ENCODE assay signal across 11 mouse cellular contexts in the genomic region with DNA sequence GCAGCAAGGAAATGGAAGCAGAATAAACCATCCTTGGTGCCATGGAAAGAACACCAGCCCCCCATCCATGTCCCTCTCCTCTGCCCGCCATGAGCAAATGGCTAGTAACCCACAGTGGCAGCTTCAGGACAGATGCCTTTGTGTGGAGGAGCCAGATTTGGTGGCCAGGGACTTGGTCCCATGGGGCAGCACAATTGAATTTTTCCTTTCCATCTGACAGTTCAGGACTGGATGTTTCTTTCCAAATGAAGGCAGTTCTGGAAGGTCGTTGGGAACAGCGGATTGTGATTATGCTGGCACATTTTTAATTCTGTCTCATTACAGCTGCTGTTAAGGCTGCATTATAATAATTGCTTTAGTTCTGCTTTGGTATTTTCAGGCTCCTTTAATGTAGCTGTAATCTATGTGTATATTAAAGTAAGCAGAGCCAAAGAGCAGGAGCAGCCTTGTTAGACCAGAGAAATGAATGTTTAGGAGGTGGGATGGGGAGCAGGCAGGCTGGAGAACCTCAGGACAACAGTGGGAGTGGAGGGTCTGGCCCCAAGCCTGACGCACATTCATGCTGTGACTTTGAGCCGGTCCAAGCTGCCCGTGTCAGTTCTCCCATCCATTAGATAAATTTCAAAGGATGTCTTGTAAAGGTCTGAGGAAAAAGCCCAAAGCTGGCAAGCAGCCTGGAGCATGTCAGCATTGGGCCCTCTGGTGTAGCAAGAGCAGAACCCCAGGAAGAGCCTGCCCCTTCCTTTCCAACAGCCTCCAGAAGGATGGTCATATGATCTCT. TPM values are rescaled to one million over a fixed set of nuclear protein-coding genes. Genes with fewer than 3 reads are reported as not detected.
DNase-seq lines count a peak whose midpoint lies in the region; TF ChIP-seq lines count a peak whose summit lies in the region.
"Had no signal": no experiment of that assay in that cellular context is flagged by ENCODE, and none has a peak within 500 bp of the region (broad histone marks: within the 10 kb centered on the region; RNA-seq: fewer than 3 reads in every experiment).

No protein-coding gene starts in this region.

- no peak for TF ChIP-seq POLR2A in cerebellum, adult 2 months (IDR thresholded peaks at IDR 0.05; ENCODE audit: borderline replicate concordance, insufficient read depth, low read length)
- TF ChIP-seq POLR2A in kidney, adult 2 months (IDR thresholded peaks at IDR 0.05; ENCODE audit: low read depth, low read length): no peak

- no peaks in the 10 kb centered on the region for H3K4me1 ChIP-seq in cerebellum, adult 2 months (ENCODE audit: control insufficient read depth, insufficient read depth, low read length)
- no peaks in the 10 kb centered on the region for H3K4me1 ChIP-seq in kidney, adult 2 months (ENCODE audit: control insufficient read depth, insufficient read depth, low read length)
- H3K4me1 ChIP-seq: heart, embryonic 15.5 days; megakaryocyte, embryonic 14.5 days had no signal

- H3K4me3 ChIP-seq in cerebellum, adult 2 months (replicated peaks; ENCODE audit: insufficient read depth, low read depth, low read length): no peak overlapping the region
- H3K4me3 ChIP-seq in kidney, adult 2 months (ENCODE audit: insufficient read depth, low read depth, low read length): no peak overlapping the region
- H3K4me3 ChIP-seq: erythroblast, embryonic 14.5 days; heart, embryonic 15.5 days; megakaryocyte, embryonic 14.5 days had no signal

- no peaks in the 10 kb centered on the region for H3K36me3 ChIP-seq in kidney, adult 2 months (ENCODE audit: control insufficient read depth, insufficient read depth, low read length)
- H3K36me3 ChIP-seq: heart, embryonic 15.5 days had no signal

- TF ChIP-seq CTCF in cerebellum, adult 2 months (IDR thresholded peaks at IDR 0.05; ENCODE audit: borderline replicate concordance, insufficient read depth, low read depth, low read length): no peak
- TF ChIP-seq CTCF in kidney, adult 2 months (conservative IDR thresholded peaks at IDR 0.05; ENCODE audit: insufficient read depth, insufficient read length, low read depth, low read length): no peak

- no peaks in the 10 kb centered on the region for H3K27me3 ChIP-seq in cerebellum, adult 2 months (ENCODE audit: control insufficient read depth, insufficient read depth, low read length)
- H3K27me3 ChIP-seq in kidney, adult 2 months (replicated peaks; ENCODE audit: control insufficient read depth, insufficient read depth, low read length): no peaks in the 10 kb centered on the region
- H3K27me3 ChIP-seq: heart, embryonic 15.5 days; megakaryocyte, embryonic 14.5 days had no signal

- DNase-seq in cerebellum, adult 2 months: peak; percentile 13 to 21
- DNase-seq in cerebellum, adult 8-10 months: no peak
- DNase-seq in kidney, adult 2 months: peak; percentile 30
- no peak for DNase-seq in kidney, adult 8-10 months
- peak; percentile 9 for DNase-seq in urinary bladder, postnatal 14 days (ENCODE audit: low spot score)
- no peak for DNase-seq in urinary bladder, adult 18-20 months (ENCODE audit: low spot score in 2 of 2)
- no peak for DNase-seq in retina, postnatal 1 day
- DNase-seq in testis, postnatal 10 days (ENCODE audit: low spot score): no peak

- 22% methylated on average over 6 of the region's 6 CpGs for WGBS in cerebellum, adult 2 months
- WGBS in kidney, adult 2 months: 58% methylated on average over 6 of the region's 6 CpGs

- no peak overlapping the region for H3K27ac ChIP-seq in cerebellum, adult 2 months (ENCODE audit: insufficient read depth, low read length)
- no peak overlapping the region for H3K27ac ChIP-seq in kidney, adult 2 months (ENCODE audit: insufficient read depth, low read depth, low read length)
- H3K27ac ChIP-seq: heart, embryonic 15.5 days had no signal

RNA-seq across cellular contexts. Expression of gene 1700012A03Rik, which starts 2.3 kb away (rescaled TPM):
- polyA plus RNA-seq in cerebellum, adult 2 months (2012; rRNA removed): not detected in 2 replicates
- polyA plus RNA-seq in kidney, adult 2 months (2012; rRNA removed): 0.10 and 0.14 TPM in 2 replicates
- polyA plus RNA-seq: erythroblast, embryonic 14.5 days; heart, embryonic 15.5 days had no signal

Comparison
In these comparisons a context has a peak if more than half of its experiments do, and no peak if none do; other contexts are left out.
1. DNase-seq: peak in cerebellum, adult 2 months (2 of 2), kidney, adult 2 months (single experiment) and urinary bladder, postnatal 14 days (single experiment); none in cerebellum, adult 8-10 months (single experiment), kidney, adult 8-10 months (0 of 2), urinary bladder, adult 18-20 months (0 of 2), retina, postnatal 1 day (single experiment) and testis, postnatal 10 days (single experiment).